Comparison of ENCODE assay signal across 22 mouse cellular contexts in genomic region chr16:38445576-38445975, GRCm38 (mm10).
"Had no signal": no experiment of that assay in that cellular context is flagged by ENCODE, and none has a peak within 500 bp of the region (broad histone marks: within the 10 kb centered on the region; RNA-seq: fewer than 3 reads in every experiment).

No protein-coding gene starts in this region.

- H3K9me3 ChIP-seq: hindbrain, embryonic 12.5 days; intestine, embryonic 15.5 days; limb, embryonic 10.5 days; limb, embryonic 12.5 days; liver, embryonic 13.5 days; liver, embryonic 15.5 days had no signal

- H3K4me1 ChIP-seq: heart, embryonic 10.5 days; heart, embryonic 12.5 days; intestine, embryonic 15.5 days; limb, embryonic 10.5 days; liver, embryonic 15.5 days had no signal

- H3K4me3 ChIP-seq: heart, embryonic 10.5 days; heart, embryonic 12.5 days; hindbrain, embryonic 10.5 days; hindbrain, embryonic 12.5 days; intestine, embryonic 15.5 days; layer of hippocampus, adult 2 months; left cerebral cortex, adult 2 months; limb, embryonic 10.5 days; limb, embryonic 12.5 days; liver, embryonic 13.5 days; liver, embryonic 15.5 days had no signal

- H3K9ac ChIP-seq: heart, embryonic 12.5 days; hindbrain, embryonic 12.5 days; hindbrain, embryonic 14.5 days; intestine, embryonic 15.5 days; limb, embryonic 12.5 days; liver, embryonic 13.5 days; liver, embryonic 15.5 days had no signal

- H3K27me3 ChIP-seq: heart, embryonic 12.5 days; hindbrain, embryonic 12.5 days; intestine, embryonic 15.5 days; limb, embryonic 12.5 days; liver, embryonic 13.5 days; liver, embryonic 15.5 days had no signal

- DNase-seq: gastrocnemius, postnatal 14 days; gastrocnemius, postnatal 36 days; heart, postnatal 10 days; heart, postnatal 4 days; kidney, adult 18-20 months; kidney, adult 8-10 months; kidney, postnatal 10 days; kidney, postnatal 25 days; kidney, postnatal 4 days; liver; liver, embryonic 13.5 days had no signal

- H3K27ac ChIP-seq: heart, embryonic 10.5 days; hindbrain, embryonic 10.5 days; hindbrain, embryonic 12.5 days; hindbrain, embryonic 14.5 days; intestine, embryonic 15.5 days; layer of hippocampus, adult 2 months; left cerebral cortex, adult 2 months; limb, embryonic 10.5 days; limb, embryonic 12.5 days; liver, embryonic 13.5 days; liver, embryonic 15.5 days had no signal
